Mouse (Mus musculus) hindlimb bud, embryonic 11.5 days (tissue): ENCODE measurements around the gene Ggnbp2.

Experiments used
- DNase-seq: peaks from one replicate; pipeline ENCODE4 v3.0.0-alpha.2; 2012; ENCODE audit warnings: low read depth, low spot score; ENCODE audit errors: extremely low spot score

Ggnbp2 gene

DNA sequence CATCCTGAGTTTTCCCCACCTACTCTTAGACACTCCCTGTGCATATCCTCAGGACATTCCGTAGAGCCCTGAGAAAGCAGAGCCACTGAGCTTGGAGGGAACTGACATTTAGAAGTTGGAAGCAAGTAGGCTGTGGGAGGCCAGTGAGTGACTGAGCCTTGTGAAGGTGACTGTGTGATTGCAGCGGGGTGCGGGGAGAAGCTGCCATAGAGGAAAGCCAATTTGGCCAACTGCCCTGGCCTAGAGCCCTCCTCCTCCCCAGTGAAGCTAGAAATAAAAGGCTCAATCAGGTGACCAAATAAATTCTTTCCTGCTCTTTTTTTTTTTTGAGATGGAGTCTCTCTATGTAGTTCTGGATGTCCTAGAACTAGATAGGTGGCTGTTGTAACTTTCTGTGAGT is 44.4 kb downstream of the Ggnbp2 start:
- DNase-seq = no peak

DNA sequence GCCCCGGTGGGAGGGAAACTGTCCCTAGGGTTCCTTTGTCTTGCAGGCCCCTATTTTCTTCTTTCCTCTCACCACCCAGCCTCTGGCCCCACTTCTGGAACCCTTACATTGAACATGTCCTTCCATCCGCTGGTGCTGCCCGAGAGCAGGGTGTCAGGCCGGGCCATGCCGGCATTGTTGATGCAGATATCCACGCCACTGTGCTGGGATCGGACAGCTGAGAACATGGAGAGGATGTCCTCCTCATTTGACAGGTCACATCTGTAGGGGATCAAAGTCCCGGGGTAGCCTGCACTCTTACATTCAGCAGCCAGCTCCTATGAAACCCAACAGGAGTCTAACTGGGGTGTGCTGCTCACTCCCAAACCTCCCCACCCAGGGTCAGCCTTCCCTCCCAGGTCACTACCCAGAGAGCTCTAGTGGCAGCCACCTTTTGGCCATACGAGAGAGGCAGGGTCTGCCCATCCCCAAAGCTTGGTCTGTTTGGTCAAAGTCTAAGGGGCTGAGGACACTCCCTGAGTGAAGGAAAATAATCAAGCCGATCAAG is 45.3 kb downstream of the Ggnbp2 start:
- no peak for DNase-seq

- no peak for DNase-seq
These were observed 47.1 kb downstream of the Ggnbp2 start for GRCm38 (mm10) chr11:84823484-84823897.

GRCm38 (mm10) chr11:84822487-84822886 is 48.1 kb downstream of the Ggnbp2 start:
- DNase-seq = no peak

- DNase-seq = no peak
These were observed 49.4 kb downstream of the Ggnbp2 start for GRCm38 (mm10) chr11:84821131-84821770.

- DNase-seq = peak; percentile 73
These were observed 51.5 kb downstream of the Ggnbp2 start, which contains the start of gene Mrm1 for GRCm38 (mm10) chr11:84818961-84819692. Gene Mrm1 (minus strand): TSS chr11:84819515.

DNA sequence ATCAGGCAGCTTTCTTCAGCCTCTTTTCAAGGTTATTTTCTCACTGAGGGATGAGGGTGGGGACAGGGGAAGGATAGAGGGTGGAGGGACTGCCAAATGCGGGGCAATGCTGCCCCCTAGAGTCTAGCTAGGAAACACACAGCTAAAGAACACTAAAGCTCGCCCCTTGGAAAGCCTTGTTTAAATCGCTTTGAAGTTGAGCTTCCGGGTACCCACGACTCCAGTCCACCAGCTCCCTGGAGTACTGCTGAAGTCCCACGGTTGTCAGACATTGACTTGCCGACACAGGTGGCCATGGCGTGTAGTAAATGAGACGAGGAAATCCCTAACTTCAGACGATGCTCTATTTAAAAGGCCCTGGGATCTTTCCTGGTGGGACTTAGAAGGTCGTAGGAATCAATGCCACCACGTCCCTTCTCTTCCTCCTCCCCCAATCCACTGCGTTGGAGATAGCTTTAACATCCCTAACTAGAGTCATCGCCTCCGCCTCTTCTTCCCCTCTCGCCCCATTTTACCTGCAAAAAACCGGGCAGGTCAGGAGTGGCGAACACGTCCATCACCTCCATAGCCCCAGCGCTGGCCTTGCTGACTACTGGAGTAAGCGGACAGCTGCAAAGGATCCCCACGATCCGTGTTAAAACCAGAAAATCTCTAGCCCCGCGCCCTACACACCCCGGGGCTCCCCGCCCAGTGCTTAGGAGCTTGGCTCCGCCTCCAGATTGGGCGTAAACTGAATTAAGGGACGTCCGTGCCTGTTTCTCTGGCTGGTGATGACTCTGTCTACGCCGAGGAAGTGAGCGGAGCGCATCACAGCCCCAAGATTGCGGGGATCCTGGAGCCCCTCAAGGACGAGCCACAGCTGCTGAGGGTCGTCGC is 52.3 kb downstream of the Ggnbp2 start:
- DNase-seq = no peak

- DNase-seq = no peak
These were observed 53.3 kb downstream of the Ggnbp2 start for GRCm38 (mm10) chr11:84817362-84817761.

GRCm38 (mm10) chr11:84813724-84814510 is 56.7 kb downstream of the Ggnbp2 start:
- no peak for DNase-seq

DNA sequence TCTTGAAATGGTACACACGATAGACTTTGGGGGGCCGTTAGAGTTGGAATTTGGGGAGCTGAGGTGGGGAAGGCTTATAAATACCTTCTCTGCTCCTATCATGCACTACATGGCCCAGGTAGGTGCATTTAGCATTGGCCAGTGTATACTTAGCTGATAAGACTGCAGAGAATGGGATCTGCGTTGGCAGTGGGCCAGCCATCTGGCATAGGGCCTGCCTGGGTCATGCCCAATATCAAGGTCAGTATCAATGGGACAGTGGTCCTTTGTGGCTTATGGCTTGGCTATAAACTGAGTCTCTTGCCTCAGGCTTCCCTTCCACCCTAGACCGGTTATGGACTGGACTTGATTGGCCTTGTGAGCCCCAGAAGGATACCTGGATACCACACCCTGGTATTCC is 66.2 kb downstream of the Ggnbp2 start:
- no peak for DNase-seq

DNA sequence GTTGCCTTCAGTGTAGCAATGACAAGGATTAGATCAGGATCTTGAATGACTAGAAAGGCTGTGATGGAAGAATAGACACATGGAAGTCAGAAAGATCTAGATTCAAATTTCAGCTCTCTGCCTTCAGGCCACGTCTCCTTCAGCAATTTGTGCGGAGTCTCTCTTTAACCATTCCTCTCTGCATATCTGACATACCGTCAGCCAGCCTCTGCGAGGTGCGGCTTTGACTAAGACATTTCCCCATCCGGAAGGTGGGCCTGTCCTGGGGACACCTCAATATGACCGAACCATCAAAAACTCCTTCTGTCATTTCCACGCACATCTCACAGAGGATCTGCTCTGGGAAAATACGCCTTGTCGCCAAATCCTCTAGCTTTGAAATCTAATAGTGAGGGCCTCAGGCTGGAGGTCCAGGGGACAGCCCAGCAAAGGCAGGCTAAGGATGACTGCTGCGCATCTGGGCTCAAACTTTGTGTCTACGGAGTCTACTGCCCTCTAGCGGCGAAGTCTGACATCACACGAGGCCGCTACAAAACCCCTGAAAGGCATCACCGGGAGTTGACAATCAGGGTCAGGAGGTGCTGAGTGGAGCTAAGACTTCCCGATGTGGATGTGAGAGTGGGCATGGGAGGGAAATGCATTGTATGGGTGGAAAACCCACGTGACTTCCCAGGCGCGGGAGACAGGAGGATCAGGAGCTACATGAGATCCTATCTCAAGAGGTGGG is 72.8 kb downstream of the Ggnbp2 start:
- peak; percentile 70 for DNase-seq

- no peak for DNase-seq
These were observed 73.6 kb downstream of the Ggnbp2 start for GRCm38 (mm10) chr11:84797026-84797425.

- DNase-seq = no peak
These were observed 76.0 kb downstream of the Ggnbp2 start for GRCm38 (mm10) chr11:84794496-84795113.

DNA sequence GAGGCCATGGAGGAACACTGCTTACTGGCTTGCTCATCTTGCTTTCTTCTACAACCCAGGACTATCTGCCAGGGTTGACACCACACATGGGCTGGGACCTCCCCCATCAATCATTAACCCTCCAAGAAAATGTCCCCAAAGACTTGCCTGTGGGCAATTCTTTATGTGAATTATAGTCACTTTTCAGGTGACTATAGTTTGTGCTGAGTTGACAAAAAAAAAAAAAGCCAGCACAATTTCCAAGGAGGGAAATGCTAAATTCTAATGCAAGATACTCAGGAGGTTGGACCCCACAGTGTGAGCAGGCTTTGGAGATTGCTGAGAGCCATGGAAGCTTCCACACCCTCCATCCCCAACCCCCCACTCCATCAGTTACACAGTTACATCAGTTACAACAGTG is 77.1 kb downstream of the Ggnbp2 start:
- DNase-seq = no peak

DNA sequence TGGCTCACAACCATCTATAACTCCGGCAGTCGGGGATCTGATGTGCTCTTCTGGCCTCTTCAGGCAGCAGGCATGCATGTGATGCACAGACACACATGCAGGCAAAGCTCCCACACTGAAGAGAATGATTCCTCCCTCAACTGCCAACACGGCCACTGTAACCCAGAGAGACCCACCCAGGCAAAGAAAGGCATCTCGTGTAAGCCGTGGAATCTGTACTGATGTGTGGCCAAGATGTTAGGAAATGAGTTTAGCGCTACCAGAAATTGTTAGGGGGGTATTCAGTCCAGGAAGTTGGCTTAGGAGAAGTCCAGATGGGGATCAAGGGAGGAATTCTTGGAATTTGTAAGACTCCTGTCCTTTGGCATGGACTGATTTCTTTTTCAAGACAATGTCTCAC is 80.2 kb downstream of the Ggnbp2 start:
- no peak for DNase-seq
